Mouse (Mus musculus): ENCODE data around the gene Tnfrsf18. TPM values are rescaled to one million over a fixed set of nuclear protein-coding genes. Genes with fewer than 3 reads are reported as not detected.

Gene Tnfrsf18
- polyA plus RNA-seq, 1 experiment from 2014 or later = 0.53 TPM

GRCm38 (mm10) chr4:156044754-156045153 is 18.8 kb downstream of the Tnfrsf18 start:
- Histone ChIP-seq H3K4me3 (ENCODE audit: low read depth, low read length) (no peak overlapping the region), H3K9me3 (replicated peaks; ENCODE audit: control insufficient read depth, low read length) (no peaks in the 10 kb centered on the region), H3K27ac (ENCODE audit: low read depth, low read length) (no peak overlapping the region), H3K4me1 (ENCODE audit: control insufficient read depth, insufficient read depth, low read length) (no peaks in the 10 kb centered on the region), H3K27me3 (replicated peaks; ENCODE audit: control insufficient read depth, insufficient read depth, low read length) (no peaks in the 10 kb centered on the region), H3K36me3 (ENCODE audit: control insufficient read depth, insufficient read depth, low read length) (no peaks in the 10 kb centered on the region), H3K9ac (ENCODE audit: low read length) (no peak overlapping the region), H3K4me2 (ENCODE audit: low read length) (no peak overlapping the region)
- WGBS = 83% methylated on average over 5 of the region's 5 CpGs
- ATAC-seq = no peak
- DNase-seq (ENCODE audit: low spot score) = no peak

- no peak for DNase-seq (ENCODE audit: low spot score)
- 87% methylated on average over 3 of the region's 3 CpGs for WGBS
- H3K4me3 ChIP-seq (ENCODE audit: low read depth, low read length) = no peak overlapping the region
- no peaks in the 10 kb centered on the region for H3K4me1 ChIP-seq (ENCODE audit: control insufficient read depth, insufficient read depth, low read length)
- H3K9ac ChIP-seq (ENCODE audit: low read length) = no peak overlapping the region
- no peak overlapping the region for H3K4me2 ChIP-seq (ENCODE audit: low read length)
- H3K36me3 ChIP-seq (ENCODE audit: control insufficient read depth, insufficient read depth, low read length) = no peaks in the 10 kb centered on the region
- no peaks in the 10 kb centered on the region for H3K27me3 ChIP-seq (replicated peaks; ENCODE audit: control insufficient read depth, insufficient read depth, low read length)
- H3K27ac ChIP-seq (ENCODE audit: low read depth, low read length) = no peak overlapping the region
- no peak for ATAC-seq
- H3K9me3 ChIP-seq (replicated peaks; ENCODE audit: control insufficient read depth, low read length) = no peaks in the 10 kb centered on the region
These were observed 23.8 kb downstream of the Tnfrsf18 start for GRCm38 (mm10) chr4:156049779-156050178.

GRCm38 (mm10) chr4:156050391-156050980 is 24.5 kb downstream of the Tnfrsf18 start:
- WGBS = 78% methylated on average over 6 of the region's 6 CpGs
- Histone ChIP-seq H3K27ac (ENCODE audit: low read depth, low read length) (no peak overlapping the region), H3K4me1 (ENCODE audit: control insufficient read depth, insufficient read depth, low read length) (no peaks in the 10 kb centered on the region), H3K9me3 (replicated peaks; ENCODE audit: control insufficient read depth, low read length) (no peaks in the 10 kb centered on the region), H3K4me3 (ENCODE audit: low read depth, low read length) (no peak overlapping the region), H3K27me3 (replicated peaks; ENCODE audit: control insufficient read depth, insufficient read depth, low read length) (no peaks in the 10 kb centered on the region), H3K9ac (ENCODE audit: low read length) (no peak overlapping the region), H3K36me3 (ENCODE audit: control insufficient read depth, insufficient read depth, low read length) (no peaks in the 10 kb centered on the region), H3K4me2 (ENCODE audit: low read length) (no peak overlapping the region)
- no peak for ATAC-seq
- DNase-seq (ENCODE audit: low spot score) = no peak

- H3K27ac ChIP-seq (ENCODE audit: low read depth, low read length) = no peak overlapping the region
- H3K27me3 ChIP-seq (replicated peaks; ENCODE audit: control insufficient read depth, insufficient read depth, low read length) = no peaks in the 10 kb centered on the region
- 90% methylated on average over 4 of the region's 4 CpGs for WGBS
- no peaks in the 10 kb centered on the region for H3K36me3 ChIP-seq (ENCODE audit: control insufficient read depth, insufficient read depth, low read length)
- H3K4me3 ChIP-seq (ENCODE audit: low read depth, low read length) = no peak overlapping the region
- no peak overlapping the region for H3K9ac ChIP-seq (ENCODE audit: low read length)
- no peak for ATAC-seq
- no peak overlapping the region for H3K4me2 ChIP-seq (ENCODE audit: low read length)
- no peaks in the 10 kb centered on the region for H3K9me3 ChIP-seq (replicated peaks; ENCODE audit: control insufficient read depth, low read length)
- DNase-seq (ENCODE audit: low spot score) = no peak
- H3K4me1 ChIP-seq (ENCODE audit: control insufficient read depth, insufficient read depth, low read length) = no peaks in the 10 kb centered on the region
These were observed 27.1 kb downstream of the Tnfrsf18 start for GRCm38 (mm10) chr4:156053113-156053512.

- DNase-seq (ENCODE audit: low spot score) (no peak), ATAC-seq (no peak)
- Histone ChIP-seq H3K9ac (ENCODE audit: low read length) (no peak overlapping the region), H3K27me3 (replicated peaks; ENCODE audit: control insufficient read depth, insufficient read depth, low read length) (no peaks in the 10 kb centered on the region), H3K4me1 (ENCODE audit: control insufficient read depth, insufficient read depth, low read length) (no peaks in the 10 kb centered on the region), H3K9me3 (replicated peaks; ENCODE audit: control insufficient read depth, low read length) (no peaks in the 10 kb centered on the region), H3K27ac (ENCODE audit: low read depth, low read length) (no peak overlapping the region), H3K36me3 (ENCODE audit: control insufficient read depth, insufficient read depth, low read length) (no peaks in the 10 kb centered on the region), H3K4me3 (ENCODE audit: low read depth, low read length) (no peak overlapping the region), H3K4me2 (ENCODE audit: low read length) (no peak overlapping the region)
- 81% methylated on average over 4 of the region's 4 CpGs for WGBS
These were observed 28.2 kb downstream of the Tnfrsf18 start for GRCm38 (mm10) chr4:156054130-156054529.

GRCm38 (mm10) chr4:156054606-156055005 is 28.6 kb downstream of the Tnfrsf18 start:
- Histone ChIP-seq H3K4me2 (ENCODE audit: low read length) (no peak overlapping the region), H3K4me1 (ENCODE audit: control insufficient read depth, insufficient read depth, low read length) (no peaks in the 10 kb centered on the region), H3K27ac (ENCODE audit: low read depth, low read length) (no peak overlapping the region), H3K36me3 (ENCODE audit: control insufficient read depth, insufficient read depth, low read length) (no peaks in the 10 kb centered on the region), H3K9me3 (replicated peaks; ENCODE audit: control insufficient read depth, low read length) (no peaks in the 10 kb centered on the region), H3K9ac (ENCODE audit: low read length) (no peak overlapping the region), H3K4me3 (ENCODE audit: low read depth, low read length) (no peak overlapping the region), H3K27me3 (replicated peaks; ENCODE audit: control insufficient read depth, insufficient read depth, low read length) (no peaks in the 10 kb centered on the region)
- ATAC-seq = no peak
- no peak for DNase-seq (ENCODE audit: low spot score)
- 95% methylated on average over 6 of the region's 6 CpGs for WGBS

GRCm38 (mm10) chr4:156055173-156055572 is 29.2 kb downstream of the Tnfrsf18 start:
- DNase-seq (ENCODE audit: low spot score) (no peak), ATAC-seq (no peak)
- Histone ChIP-seq H3K4me1 (ENCODE audit: control insufficient read depth, insufficient read depth, low read length) (no peaks in the 10 kb centered on the region), H3K4me3 (ENCODE audit: low read depth, low read length) (no peak overlapping the region), H3K9ac (ENCODE audit: low read length) (no peak overlapping the region), H3K36me3 (ENCODE audit: control insufficient read depth, insufficient read depth, low read length) (no peaks in the 10 kb centered on the region), H3K27me3 (replicated peaks; ENCODE audit: control insufficient read depth, insufficient read depth, low read length) (no peaks in the 10 kb centered on the region), H3K9me3 (replicated peaks; ENCODE audit: control insufficient read depth, low read length) (no peaks in the 10 kb centered on the region), H3K4me2 (ENCODE audit: low read length) (no peak overlapping the region), H3K27ac (ENCODE audit: low read depth, low read length) (no peak overlapping the region)
- WGBS = 86% methylated on average over 5 of the region's 5 CpGs

GRCm38 (mm10) chr4:156057702-156058101 is 31.7 kb downstream of the Tnfrsf18 start:
- no peak overlapping the region for H3K4me3 ChIP-seq (ENCODE audit: low read depth, low read length)
- H3K4me2 ChIP-seq (ENCODE audit: low read length) = no peak overlapping the region
- H3K9me3 ChIP-seq (replicated peaks; ENCODE audit: control insufficient read depth, low read length) = no peaks in the 10 kb centered on the region
- H3K27ac ChIP-seq (ENCODE audit: low read depth, low read length) = no peak overlapping the region
- H3K4me1 ChIP-seq (ENCODE audit: control insufficient read depth, insufficient read depth, low read length) = no peaks in the 10 kb centered on the region
- DNase-seq (ENCODE audit: low spot score) = no peak
- no peak for ATAC-seq
- H3K36me3 ChIP-seq (ENCODE audit: control insufficient read depth, insufficient read depth, low read length) = no peaks in the 10 kb centered on the region
- 70% methylated on average over 10 of the region's 10 CpGs for WGBS
- H3K9ac ChIP-seq (ENCODE audit: low read length) = no peak overlapping the region
- no peaks in the 10 kb centered on the region for H3K27me3 ChIP-seq (replicated peaks; ENCODE audit: control insufficient read depth, insufficient read depth, low read length)

GRCm38 (mm10) chr4:156058826-156059225 is 32.9 kb downstream of the Tnfrsf18 start:
- 79% methylated on average over 9 of the region's 9 CpGs for WGBS
- DNase-seq (ENCODE audit: low spot score) = no peak
- no peak for ATAC-seq
- H3K4me3 ChIP-seq (ENCODE audit: low read depth, low read length) = no peak overlapping the region
- no peaks in the 10 kb centered on the region for H3K27me3 ChIP-seq (replicated peaks; ENCODE audit: control insufficient read depth, insufficient read depth, low read length)
- no peak overlapping the region for H3K4me2 ChIP-seq (ENCODE audit: low read length)
- no peak overlapping the region for H3K27ac ChIP-seq (ENCODE audit: low read depth, low read length)
- no peaks in the 10 kb centered on the region for H3K36me3 ChIP-seq (ENCODE audit: control insufficient read depth, insufficient read depth, low read length)
- no peaks in the 10 kb centered on the region for H3K9me3 ChIP-seq (replicated peaks; ENCODE audit: control insufficient read depth, low read length)
- no peaks in the 10 kb centered on the region for H3K4me1 ChIP-seq (ENCODE audit: control insufficient read depth, insufficient read depth, low read length)
- no peak overlapping the region for H3K9ac ChIP-seq (ENCODE audit: low read length)
